Mouse (Mus musculus) gastrocnemius, postnatal 36 days (tissue): ENCODE measurements at regions not wholly inside any gene's neighbourhood (a gene's known extent, or its start where the extent isn't known, plus 50 kb on each side); places are given as distances from the start of the nearest gene placed in this dataset.

ENCODE experiments used
- DNase-seq, 2 experiments: peaks; one replicate each; pipeline ENCODE4 v3.0.0; 2022
- intact Hi-C: fragments of 180-260 bp; cut with DNase I; formaldehyde crosslinking; loops from one replicate; pipeline ENCODE4 v1.15.1; 2025

DNA sequence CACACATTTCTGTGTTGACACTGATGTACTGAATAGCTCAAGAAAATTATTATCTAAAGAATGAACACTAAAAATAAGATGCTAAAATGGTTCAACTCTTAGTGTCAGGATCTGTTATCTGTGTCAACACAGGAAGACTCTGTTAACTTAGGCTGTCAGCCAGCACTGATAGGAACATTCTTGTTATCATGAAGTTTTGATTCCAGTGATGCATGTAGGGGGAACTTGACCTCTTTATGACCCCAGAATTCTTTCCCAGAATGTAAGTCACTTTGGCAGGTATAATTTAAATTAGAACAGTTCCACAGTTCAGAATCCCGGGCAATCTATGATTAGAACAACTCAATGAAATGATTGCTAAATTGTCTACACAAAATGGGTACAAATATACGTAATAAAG lies 363.9 kb upstream of the Robo1 start:
- DNase-seq: no peak
- intact Hi-C loops: no loop called here

DNA sequence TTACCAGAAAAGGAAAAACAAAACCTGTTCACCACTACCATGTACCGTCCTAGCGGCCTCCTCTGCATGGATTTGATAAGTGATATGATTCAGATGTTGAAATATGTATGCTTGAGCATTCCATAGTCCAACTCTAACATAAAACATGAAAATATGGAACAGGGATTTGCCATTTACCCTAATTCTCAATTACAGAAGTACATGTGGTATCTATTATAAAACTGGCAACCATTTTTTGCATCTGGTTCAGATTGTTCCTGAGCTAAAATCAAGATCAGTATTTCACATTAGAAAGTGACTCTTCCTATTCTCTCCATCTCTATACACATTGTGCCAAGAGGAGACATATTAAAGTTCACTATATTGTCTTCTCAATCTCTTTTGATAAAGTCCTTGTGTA lies 363.3 kb upstream of the Robo1 start:
- no peak for DNase-seq
- intact Hi-C loops: no loop called here

GRCm38 (mm10) chr16:71952879-71953406 lies 355.2 kb upstream of the Robo1 start:
- DNase-seq: no peak
- intact Hi-C loops: no loop called here

DNA sequence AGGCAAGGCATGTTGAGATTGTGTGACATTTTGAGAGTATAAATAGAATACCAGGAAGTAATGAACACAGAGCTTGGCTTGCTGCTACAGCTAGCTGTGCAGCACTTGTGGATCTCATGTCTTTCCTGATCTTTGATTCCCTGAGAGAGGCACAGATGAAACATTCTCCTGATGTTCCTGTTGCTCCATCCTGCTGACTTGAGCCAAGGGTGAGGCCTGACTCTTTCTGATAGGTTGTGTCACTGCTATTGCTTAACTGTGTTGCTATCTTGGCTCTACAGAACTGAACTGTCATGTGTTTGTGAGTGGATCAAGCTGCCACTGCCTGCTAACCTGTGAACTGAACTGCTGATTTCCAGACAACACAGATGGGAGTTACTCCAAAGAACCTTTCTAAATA lies 344.5 kb upstream of the Robo1 start:
- DNase-seq: no peak
- intact Hi-C loops: no loop called here

DNA sequence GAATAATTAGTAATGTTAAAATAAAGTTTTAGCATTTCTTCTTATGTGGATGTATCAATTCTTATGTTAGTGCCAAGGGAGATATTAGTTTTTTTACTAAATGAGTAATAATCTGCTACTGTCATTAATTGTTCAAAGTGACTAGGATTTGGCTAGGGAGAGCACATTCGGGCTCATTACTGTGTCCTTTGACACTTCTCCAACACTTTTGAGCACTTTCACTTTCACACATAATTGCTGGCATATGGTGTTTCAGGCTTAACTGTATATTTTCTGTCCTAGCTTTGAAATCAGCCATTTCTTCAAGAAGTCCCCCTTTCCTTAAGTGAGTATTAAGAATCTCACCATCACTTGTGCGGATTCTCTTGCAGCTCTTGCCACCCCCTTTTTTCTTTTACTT lies 334.3 kb upstream of the Robo1 start:
- no peak for DNase-seq
- intact Hi-C loops: no loop called here

DNA sequence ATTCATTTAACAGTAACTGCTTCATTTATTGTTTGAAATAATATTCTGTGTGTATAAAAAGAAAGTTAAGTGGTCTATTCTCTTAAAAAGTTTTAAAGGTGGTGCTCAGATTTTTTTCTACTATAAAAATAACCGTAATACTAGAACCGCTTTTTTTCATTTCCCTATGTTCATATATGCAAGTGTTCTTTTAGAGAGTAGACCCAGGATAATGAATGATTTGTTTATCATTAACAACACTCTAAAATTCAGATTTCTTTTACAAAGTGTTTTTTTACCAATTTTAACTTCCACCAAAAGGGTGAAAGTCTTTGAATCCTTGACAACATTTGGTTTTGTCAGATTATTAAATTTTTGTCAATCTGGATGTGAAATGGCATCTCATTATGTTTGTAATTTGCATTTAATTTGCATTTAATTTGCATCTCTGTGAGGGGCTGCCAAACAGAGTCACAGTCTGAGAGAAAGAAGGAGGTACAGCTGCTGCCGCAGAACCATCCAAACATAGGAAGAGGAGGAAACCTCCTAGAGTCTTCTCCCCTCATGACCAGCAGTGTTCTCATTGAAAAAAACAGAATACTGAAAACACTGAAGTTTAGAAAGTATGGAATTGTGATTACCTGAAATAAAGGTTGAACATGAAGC lies 310.4 kb upstream of the Robo1 start:
- DNase-seq: no peak
- intact Hi-C loops: no loop called here

- DNase-seq: no peak
- intact Hi-C loops: no loop called here
These were observed 280.5 kb upstream of the Robo1 start for GRCm38 (mm10) chr16:72027404-72028215.

GRCm38 (mm10) chr16:72028216-72028610 lies 279.9 kb upstream of the Robo1 start:
- no peak for DNase-seq
- intact Hi-C loops: no loop called here

- intact Hi-C loops: no loop called here
- DNase-seq: no peak
These were observed 279.3 kb upstream of the Robo1 start for GRCm38 (mm10) chr16:72028798-72029197.

- no peak for DNase-seq
- intact Hi-C loops: no loop called here
These were observed 278.8 kb upstream of the Robo1 start for GRCm38 (mm10) chr16:72029273-72029672.

DNA sequence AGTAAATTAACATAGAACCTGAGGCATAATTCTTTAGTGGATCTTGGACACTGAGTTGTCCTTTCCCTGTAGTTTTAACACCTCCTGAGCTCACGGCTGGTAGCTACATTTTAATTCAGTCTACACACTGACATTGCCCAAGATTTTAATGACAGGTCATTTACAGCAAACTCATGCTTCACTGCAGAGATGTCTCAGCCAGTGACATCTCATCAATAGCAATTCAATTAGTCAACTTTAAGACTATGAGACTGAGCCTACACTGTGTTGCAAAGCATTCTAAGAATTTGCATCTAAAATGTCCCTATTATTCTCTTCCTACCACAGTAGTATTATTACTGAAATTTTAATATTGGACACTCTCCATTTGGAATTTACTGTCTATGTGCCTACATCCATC lies 239.9 kb upstream of the Robo1 start:
- intact Hi-C loops: no loop called here
- DNase-seq: no peak

DNA sequence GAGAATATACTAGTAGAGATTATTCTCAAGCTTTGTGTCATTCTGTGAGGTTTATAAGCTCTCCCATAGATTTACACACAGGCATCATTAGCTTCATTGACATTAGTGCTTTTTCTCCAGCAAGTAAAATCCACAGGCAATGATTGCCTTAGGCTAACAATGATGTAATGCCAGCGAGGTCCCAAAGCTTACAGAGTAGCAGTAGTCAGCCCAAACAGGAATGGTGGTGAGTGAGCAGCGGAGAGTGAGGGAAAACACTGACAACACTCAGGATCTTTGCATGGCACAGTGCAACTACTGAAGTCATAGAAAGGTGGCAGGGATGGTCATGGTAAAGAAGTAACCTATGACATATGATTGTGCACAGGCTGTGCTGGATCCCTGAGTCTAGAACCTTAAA lies 238.5 kb upstream of the Robo1 start:
- intact Hi-C loops: no loop called here
- DNase-seq: no peak

DNA sequence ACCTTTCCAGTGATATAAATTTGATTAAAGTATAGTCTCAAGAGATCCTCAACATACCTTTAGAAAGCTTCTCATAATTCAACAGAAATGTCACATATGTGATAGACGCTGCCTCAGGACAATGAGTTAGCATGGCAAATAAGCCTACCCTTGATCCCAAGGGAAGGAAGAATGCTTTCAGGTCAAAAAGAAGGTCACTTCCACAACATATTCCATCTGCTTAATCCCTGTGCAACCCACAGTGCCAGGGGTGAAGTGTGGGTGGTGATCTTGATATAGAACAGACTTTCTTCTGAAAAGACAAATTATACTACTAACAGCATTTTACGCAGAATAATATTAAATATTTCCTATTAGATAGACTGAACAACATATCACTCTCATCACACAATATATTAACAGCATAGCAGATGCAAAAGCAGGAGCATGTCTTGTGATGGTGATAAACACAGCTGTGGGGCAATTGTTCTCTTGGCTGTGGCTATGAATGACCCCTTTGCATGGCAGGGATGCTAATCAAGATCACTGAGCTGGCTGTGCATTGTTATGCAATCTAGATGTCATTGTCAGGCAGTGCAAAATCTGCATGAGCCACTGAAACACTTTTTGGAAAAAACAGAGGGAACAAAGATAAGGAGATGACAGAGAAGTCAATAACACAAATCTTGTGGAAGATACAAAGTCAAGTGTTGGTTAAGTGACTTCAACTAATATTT lies 236.2 kb upstream of the Robo1 start:
- DNase-seq: no peak
- intact Hi-C loops: no loop called here

- no peak for DNase-seq
- intact Hi-C loops: no loop called here
These were observed 222.9 kb upstream of the Robo1 start for GRCm38 (mm10) chr16:72085181-72085580.

DNA sequence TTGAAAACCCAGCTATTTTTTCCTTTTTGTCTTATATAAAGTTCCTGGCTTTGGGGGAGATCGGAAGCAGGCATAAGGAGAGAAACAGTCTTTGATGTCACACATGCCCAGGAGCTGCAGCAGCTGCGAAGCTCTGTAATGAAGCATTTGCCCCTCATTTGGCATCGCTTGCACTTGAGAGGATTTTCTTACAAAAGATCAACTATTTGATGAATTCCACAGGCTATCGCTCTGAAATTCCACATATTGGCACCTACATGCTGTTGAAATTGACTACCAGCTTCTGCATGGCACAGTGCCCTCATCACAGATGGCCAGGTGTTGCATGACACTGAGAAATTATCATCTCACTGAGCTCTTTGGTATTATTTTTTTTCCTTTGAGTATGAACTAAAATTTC lies 220.1 kb upstream of the Robo1 start:
- no peak for DNase-seq
- intact Hi-C loops: no loop called here

GRCm38 (mm10) chr16:72088916-72089315 lies 219.2 kb upstream of the Robo1 start:
- intact Hi-C loops: no loop called here
- DNase-seq: no peak
